Mouse (Mus musculus): ENCODE data around the gene Tsr3. TPM values are rescaled to one million over a fixed set of nuclear protein-coding genes. Genes with fewer than 3 reads are reported as not detected.
"Not testable (repeated sequence)": the region's sequence is repeated elsewhere in the genome, so short reads cannot be mapped to it uniquely, and the experiment has no call there.

Tsr3 gene
- polyA plus RNA-seq, 1 experiment from 2014 or later = 40.6 TPM

- in situ Hi-C loops (cut with MboI; ENCODE audit: low pct_unique_long_range_greater_than_20kb) = no loop called here
- POLR2A ChIA-PET = no interaction called here
- DNase-seq (ENCODE audit: low read depth, low spot score) (no peak), ATAC-seq (no peak)
- TF ChIP-seq CTCF (IDR thresholded peaks at IDR 0.05) = no peak
- CTCF ChIA-PET = no interaction called here
- H3K27me3 ChIP-seq = no peaks in the 10 kb centered on the region
These were observed 16.9 kb upstream of the Tsr3 start for GRCm38 (mm10) chr17:25222951-25223601.

- CTCF ChIA-PET = interaction anchor here (1.4 kb wide), 1 partner anchor 47 kb away, joined by 3 read pairs; no protein-coding TSS in a partner anchor
- no peak for ATAC-seq
- no peaks in the 10 kb centered on the region for H3K27me3 ChIP-seq
- TF ChIP-seq CTCF (IDR thresholded peaks at IDR 0.05) = no peak
- POLR2A ChIA-PET = interaction anchor here (0.8 kb wide), 1 partner anchor 48 kb away, joined by 3 read pairs; no protein-coding TSS in a partner anchor
- no peak for DNase-seq (ENCODE audit: low read depth, low spot score)
- in situ Hi-C loops (cut with MboI; ENCODE audit: low pct_unique_long_range_greater_than_20kb) = no loop called here
These were observed 15.3 kb upstream of the Tsr3 start for GRCm38 (mm10) chr17:25224586-25225222.

GRCm38 (mm10) chr17:25225659-25226058 lies 14.3 kb upstream of the Tsr3 start:
- H3K27me3 ChIP-seq = no peaks in the 10 kb centered on the region
- ChIA-PET POLR2A (no interaction called here), CTCF (interaction anchor here (1.4 kb wide), 1 partner anchor 46 kb away, joined by 3 read pairs; no protein-coding TSS in a partner anchor)
- no peak for TF ChIP-seq CTCF (IDR thresholded peaks at IDR 0.05)
- in situ Hi-C loops (cut with MboI; ENCODE audit: low pct_unique_long_range_greater_than_20kb) = no loop called here
- ATAC-seq (no peak), DNase-seq (ENCODE audit: low read depth, low spot score) (no peak)

GRCm38 (mm10) chr17:25227991-25228390 lies 12.0 kb upstream of the Tsr3 start:
- no peak for TF ChIP-seq CTCF (IDR thresholded peaks at IDR 0.05)

GRCm38 (mm10) chr17:25230014-25230655 lies 9.8 kb upstream of the Tsr3 start:
- CTCF ChIA-PET; DNase-seq (ENCODE audit: low read depth, low spot score); POLR2A ChIA-PET; in situ Hi-C loops (cut with MboI; ENCODE audit: low pct_unique_long_range_greater_than_20kb); ATAC-seq; H3K27me3 ChIP-seq: not testable (repeated sequence)

More at GRCm38 (mm10) chr17:25227991-25228390, 12.0 kb upstream of the Tsr3 start:
- no peaks in the 10 kb centered on the region for H3K27me3 ChIP-seq
- ATAC-seq (no peak), DNase-seq (ENCODE audit: low read depth, low spot score) (no peak)
- POLR2A ChIA-PET = no interaction called here
- CTCF ChIA-PET = no interaction called here
- in situ Hi-C loops (cut with MboI; ENCODE audit: low pct_unique_long_range_greater_than_20kb) = no loop called here

- no peak for DNase-seq (ENCODE audit: low read depth, low spot score)
- H3K27me3 ChIP-seq = no peaks in the 10 kb centered on the region
- ChIA-PET POLR2A (no interaction called here), CTCF (no interaction called here)
- in situ Hi-C loops (cut with MboI; ENCODE audit: low pct_unique_long_range_greater_than_20kb) = no loop called here
- TF ChIP-seq CTCF (IDR thresholded peaks at IDR 0.05) = no peak
- ATAC-seq = no peak
These were observed 9.3 kb upstream of the Tsr3 start for GRCm38 (mm10) chr17:25230700-25231099.

- DNase-seq (ENCODE audit: low read depth, low spot score); ATAC-seq; CTCF ChIA-PET; H3K27me3 ChIP-seq; in situ Hi-C loops (cut with MboI; ENCODE audit: low pct_unique_long_range_greater_than_20kb): not testable (repeated sequence)
- POLR2A ChIA-PET = interaction anchor here (0.9 kb wide), 1 partner anchor 15 kb away, joined by 3 read pairs; no protein-coding TSS in a partner anchor
These were observed 8.3 kb upstream of the Tsr3 start for GRCm38 (mm10) chr17:25231621-25232020.

- CTCF ChIA-PET = interaction anchor here (1.2 kb wide), 1 partner anchor 50 kb away, joined by 3 read pairs; no protein-coding TSS in a partner anchor
- no peak for ATAC-seq
- H3K27me3 ChIP-seq = no peaks in the 10 kb centered on the region
- TF ChIP-seq CTCF (IDR thresholded peaks at IDR 0.05) = no peak
- no peak for DNase-seq (ENCODE audit: low read depth, low spot score)
- POLR2A ChIA-PET = interaction anchor here (1.3 kb wide), 1 partner anchor 37 kb away, joined by 3 read pairs; no protein-coding TSS in a partner anchor
- in situ Hi-C loops (cut with MboI; ENCODE audit: low pct_unique_long_range_greater_than_20kb) = no loop called here
These were observed 4.3 kb upstream of the Tsr3 start for GRCm38 (mm10) chr17:25235635-25236034.

GRCm38 (mm10) chr17:25243131-25243780 lies 3.3 kb downstream of the Tsr3 start:
- POLR2A ChIA-PET = interaction anchor here (1.2 kb wide), 1 partner anchor 11 kb away, joined by 3 read pairs; no protein-coding TSS in a partner anchor
- ATAC-seq (no peak), DNase-seq (ENCODE audit: low read depth, low spot score) (no peak)
- no peaks in the 10 kb centered on the region for H3K27me3 ChIP-seq
- CTCF ChIA-PET = no interaction called here
- in situ Hi-C loops (cut with MboI; ENCODE audit: low pct_unique_long_range_greater_than_20kb) = no loop called here
- no peak for TF ChIP-seq CTCF (IDR thresholded peaks at IDR 0.05)

GRCm38 (mm10) chr17:25244239-25244638 lies 4.3 kb downstream of the Tsr3 start:
- ATAC-seq = no peak
- POLR2A ChIA-PET = interaction anchor here (1.2 kb wide), 1 partner anchor 10 kb away, joined by 3 read pairs; no protein-coding TSS in a partner anchor
- in situ Hi-C loops (cut with MboI; ENCODE audit: low pct_unique_long_range_greater_than_20kb) = no loop called here
- no peak for DNase-seq (ENCODE audit: low read depth, low spot score)
- H3K27me3 ChIP-seq = no peaks in the 10 kb centered on the region
- CTCF ChIA-PET = no interaction called here
- TF ChIP-seq CTCF (IDR thresholded peaks at IDR 0.05) = no peak

Measured in Patski (cell line).